Mouse (Mus musculus) spleen, adult 2 months (tissue): Measurements from ENCODE around the gene Nr2e1.

ENCODE experiments used
- CTCF ChIP-seq: fragments of 200-500 bp; IDR thresholded peaks from 2 replicates; pipeline ENCODE4 v1.5.1; 2011; ENCODE audit warnings: mild to moderate bottlenecking, inconsistent platforms; ENCODE audit not compliant: insufficient read depth, insufficient read length, insufficient replicate concordance; ENCODE audit errors: extremely low read depth
- POLR2A ChIP-seq: fragments of 200-500 bp; IDR thresholded peaks from 2 replicates; pipeline ENCODE4 v1.6.1; 2011; ENCODE audit warnings: low read depth, low read length, inconsistent platforms

DNA sequence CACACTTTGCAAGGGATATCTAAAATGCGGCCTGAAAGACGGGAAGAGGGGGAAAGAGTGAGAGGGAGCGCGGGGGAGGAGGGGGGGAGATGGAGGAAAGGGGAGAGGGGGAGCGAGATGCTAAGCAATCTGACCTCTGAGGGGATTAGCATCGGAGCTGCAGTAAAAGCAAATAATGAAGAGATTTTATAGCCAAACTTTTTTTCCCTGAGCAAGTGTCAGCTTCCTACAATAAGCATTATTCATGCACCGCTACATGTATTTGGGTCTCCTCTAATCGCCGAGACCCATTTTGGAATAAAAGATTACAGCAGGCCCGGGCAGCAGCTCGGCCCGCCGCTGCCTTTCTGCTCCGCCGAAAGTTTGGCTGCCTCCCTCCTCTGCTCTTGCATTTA lies 5.2 kb downstream of the Nr2e1 start:
- no peak for TF ChIP-seq CTCF
- no peak for TF ChIP-seq POLR2A
